Mouse (Mus musculus) spleen, postnatal 36 days (tissue): ENCODE data around the gene Ltbp2.

Source experiments
- DNase-seq, 2 experiments: peaks; one replicate each; pipeline ENCODE4 v3.0.0; 2022; ENCODE audit warnings: low spot score in 2 of 2, mixed read lengths in 1 of 2

Ltbp2 gene

GRCm38 (mm10) chr12:84880091-84880490, 3.8 kb upstream of the Ltbp2 start:
- DNase-seq = no peak

DNA sequence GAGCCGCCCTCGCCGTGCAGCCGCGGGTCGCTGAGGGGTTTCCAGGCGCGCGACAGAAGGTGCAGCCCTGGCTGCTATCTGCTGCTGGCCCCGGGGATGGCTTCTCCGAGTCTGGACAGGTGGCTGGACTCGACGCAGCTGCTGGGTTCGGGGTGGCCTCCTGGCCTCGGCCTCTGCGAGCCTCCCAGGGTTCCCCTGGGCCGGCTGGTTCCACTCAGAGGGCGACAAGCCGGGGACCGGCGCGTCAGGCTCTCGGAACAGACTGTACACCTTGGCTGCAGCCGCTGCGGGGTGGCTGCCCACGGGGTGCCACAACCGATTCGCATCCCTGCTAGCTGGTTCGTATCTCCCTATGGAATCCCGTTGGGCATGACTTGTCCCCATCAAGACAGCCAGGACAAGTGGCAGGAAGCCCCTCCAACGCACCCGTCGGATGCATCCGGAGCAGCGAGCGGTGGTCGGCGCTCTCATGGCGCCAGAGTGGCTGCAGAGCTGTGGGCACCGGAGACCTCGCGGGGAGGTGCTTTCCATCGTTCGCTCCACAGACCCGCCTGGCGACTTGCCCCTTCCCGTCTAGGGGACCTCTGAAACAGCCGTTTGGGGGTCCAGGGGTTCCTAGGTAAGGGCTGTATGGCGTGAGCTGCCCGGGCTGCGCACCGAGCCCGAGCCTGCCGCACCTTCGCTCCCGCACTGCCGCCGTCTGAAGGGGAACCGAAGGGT, 411 bp downstream of the Ltbp2 start:
- no peak for DNase-seq

DNA sequence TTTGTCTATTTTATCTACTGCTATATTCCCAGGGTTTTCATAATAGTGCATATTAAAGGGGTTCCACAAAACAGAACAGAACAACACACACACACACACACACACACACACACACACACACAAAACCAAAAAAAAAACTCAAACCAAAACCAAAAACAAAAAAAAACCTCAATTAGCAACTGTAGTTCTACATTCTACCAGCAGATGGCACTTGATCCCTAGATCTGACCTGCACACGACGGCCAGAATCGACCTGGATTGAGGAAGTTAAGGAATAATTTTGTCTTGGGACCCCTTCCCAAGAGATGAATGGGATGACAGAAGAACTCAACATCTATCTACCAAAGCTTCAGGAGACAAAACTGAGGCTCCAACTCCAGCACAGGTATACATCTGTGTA, 2.9 kb downstream of the Ltbp2 start:
- no peak for DNase-seq

DNA sequence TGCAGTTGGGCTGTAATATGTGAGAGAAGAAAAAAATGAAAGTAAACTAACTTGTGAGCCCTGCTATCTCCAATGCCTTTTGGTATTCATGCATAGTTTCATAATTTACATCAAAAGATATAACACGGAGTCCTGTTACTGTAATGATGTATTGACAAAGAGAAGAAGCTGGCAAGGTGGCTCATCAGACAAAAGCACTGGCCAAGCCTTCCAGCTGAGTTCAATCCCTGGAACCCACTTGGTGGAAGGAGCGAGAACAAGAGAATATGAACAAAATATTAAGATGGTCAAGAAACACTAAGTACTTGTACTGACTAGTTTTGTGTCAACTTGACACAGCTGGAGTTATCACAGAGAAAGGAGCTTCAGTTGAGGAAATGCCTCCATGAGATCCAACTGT, 4.0 kb downstream of the Ltbp2 start:
- no peak for DNase-seq

DNA sequence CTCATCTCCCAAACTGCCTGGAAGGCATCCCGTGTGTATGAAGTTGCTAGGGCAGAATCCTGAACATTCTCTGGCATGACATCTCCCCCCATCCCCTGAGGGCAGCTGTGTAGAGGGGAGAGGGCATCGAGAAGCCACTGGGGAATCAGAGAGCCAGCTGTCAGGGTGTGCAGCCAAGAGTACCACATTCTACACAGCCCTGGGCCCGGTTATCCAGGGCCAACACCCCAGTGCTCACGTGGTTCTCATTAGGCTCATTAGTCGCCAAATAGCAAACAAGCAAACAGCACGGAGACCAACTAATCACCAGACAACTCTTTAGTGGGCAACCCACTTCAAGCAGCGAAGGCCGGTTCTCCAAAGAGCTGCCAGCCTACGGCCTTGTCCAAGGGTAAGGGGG, 10.9 kb downstream of the Ltbp2 start:
- DNase-seq = no peak

GRCm38 (mm10) chr12:84864801-84865200, 11.5 kb downstream of the Ltbp2 start:
- no peak for DNase-seq

- no peak for DNase-seq
These were observed 13.1 kb downstream of the Ltbp2 start for GRCm38 (mm10) chr12:84863196-84863595.

DNA sequence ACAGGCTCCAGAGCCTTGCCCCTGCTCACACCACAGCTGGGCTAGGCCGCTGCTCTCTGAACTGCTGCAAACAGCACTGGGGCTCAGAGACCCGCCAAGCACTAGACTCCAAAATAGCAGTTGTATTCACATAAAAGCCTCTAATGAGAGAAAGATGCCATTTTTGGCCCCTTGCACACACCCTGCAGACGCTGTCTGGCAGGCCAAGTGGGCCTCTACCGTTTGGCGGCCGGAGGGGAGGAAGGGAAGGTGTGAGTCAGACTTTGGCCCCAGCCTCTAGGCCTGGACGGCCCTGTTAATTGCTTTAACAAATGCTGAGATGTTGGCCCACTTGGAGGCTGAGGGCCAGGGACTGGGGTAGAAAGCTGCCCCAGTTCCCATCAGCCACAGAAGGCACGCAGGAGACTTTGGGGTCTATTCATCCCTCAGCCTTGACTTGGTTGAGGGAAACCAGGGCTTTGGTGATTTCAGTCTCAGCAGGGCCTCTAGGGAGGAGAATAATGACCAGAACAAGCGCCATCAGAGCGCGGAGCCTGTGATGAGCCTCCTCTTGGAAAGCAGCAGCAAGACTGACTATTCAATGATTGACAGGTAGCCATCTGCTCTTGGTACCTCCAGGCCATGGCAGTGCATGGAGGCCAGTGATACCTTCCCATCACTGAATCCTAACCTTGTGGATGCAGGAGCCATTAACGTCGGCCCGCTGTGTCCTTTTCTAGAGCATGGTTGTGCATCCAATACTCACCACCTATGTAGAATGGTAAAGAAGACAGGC, 14.0 kb downstream of the Ltbp2 start:
- DNase-seq = no peak

- DNase-seq = peak in 1 of 2 experiments; percentile 54
These were observed 17.9 kb downstream of the Ltbp2 start for GRCm38 (mm10) chr12:84858149-84859113.

DNA sequence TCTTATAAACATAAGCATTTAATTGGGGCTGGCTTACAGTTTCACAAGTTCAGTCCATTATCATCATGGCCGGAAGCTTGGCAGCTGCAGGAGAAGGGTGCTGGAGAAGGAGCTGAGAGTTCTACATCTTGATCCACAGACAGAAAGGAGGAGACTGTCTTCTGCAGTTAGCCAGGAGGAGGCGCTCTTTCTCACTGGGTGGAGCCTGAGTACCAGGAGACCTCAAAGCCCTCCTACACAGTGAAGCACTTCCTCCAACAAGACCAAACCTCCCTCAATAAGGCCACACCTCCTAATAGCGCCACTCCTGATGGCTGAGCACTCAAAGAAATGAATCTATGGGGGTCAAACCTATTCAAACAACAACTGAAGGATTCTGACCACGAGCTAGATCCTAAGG, 18.6 kb downstream of the Ltbp2 start:
- peak in 1 of 2 experiments; percentile 47 for DNase-seq

GRCm38 (mm10) chr12:84856532-84856931, 19.8 kb downstream of the Ltbp2 start:
- no peak for DNase-seq

- DNase-seq = no peak
These were observed 21.2 kb downstream of the Ltbp2 start for GRCm38 (mm10) chr12:84855084-84855625.

- DNase-seq = peak; percentile 22 to 62
These were observed 21.8 kb downstream of the Ltbp2 start for GRCm38 (mm10) chr12:84854392-84855033.

- DNase-seq = no peak
These were observed 24.8 kb downstream of the Ltbp2 start for GRCm38 (mm10) chr12:84851403-84852040.

DNA sequence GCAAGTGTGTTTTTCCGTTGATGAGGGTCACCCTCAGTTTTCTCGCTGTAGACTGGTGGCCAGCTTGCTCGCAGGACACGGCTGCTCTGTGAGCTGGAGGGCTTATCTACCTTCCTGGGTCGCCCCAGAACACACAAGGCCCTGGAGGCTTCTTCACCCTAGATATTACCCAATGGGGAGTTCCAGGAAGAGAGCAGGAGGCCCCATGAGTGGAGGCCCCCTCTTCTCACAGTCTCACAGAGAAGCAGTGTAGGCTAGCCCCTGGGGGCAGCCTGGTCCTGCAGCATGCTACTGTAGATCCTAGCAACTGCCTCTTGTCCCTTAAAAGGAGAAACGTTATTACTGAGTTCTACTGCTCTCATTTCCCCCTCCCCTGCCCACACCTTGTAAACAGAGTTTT, 28.4 kb downstream of the Ltbp2 start:
- DNase-seq = no peak

DNA sequence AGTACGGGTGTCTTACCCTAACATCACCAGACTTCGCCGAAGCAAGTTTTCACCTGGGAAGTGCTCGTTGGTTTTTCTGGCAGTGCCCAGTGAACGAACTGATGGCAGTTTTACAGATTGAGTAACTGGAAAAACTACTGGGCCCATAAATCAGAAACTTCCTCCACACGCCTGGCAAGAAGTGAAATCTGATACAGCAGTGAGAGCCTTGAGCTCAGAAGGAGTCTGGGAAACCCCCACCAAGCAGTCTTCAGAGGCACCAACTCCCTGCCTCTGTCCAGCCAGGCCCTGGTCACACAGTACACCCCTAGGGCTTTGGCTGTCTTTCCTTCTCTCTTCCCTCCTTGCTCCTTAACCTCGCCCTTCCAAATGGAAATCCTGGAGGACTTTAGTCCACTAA, 28.9 kb downstream of the Ltbp2 start:
- no peak for DNase-seq

GRCm38 (mm10) chr12:84846594-84847014, 29.7 kb downstream of the Ltbp2 start:
- DNase-seq = no peak

DNA sequence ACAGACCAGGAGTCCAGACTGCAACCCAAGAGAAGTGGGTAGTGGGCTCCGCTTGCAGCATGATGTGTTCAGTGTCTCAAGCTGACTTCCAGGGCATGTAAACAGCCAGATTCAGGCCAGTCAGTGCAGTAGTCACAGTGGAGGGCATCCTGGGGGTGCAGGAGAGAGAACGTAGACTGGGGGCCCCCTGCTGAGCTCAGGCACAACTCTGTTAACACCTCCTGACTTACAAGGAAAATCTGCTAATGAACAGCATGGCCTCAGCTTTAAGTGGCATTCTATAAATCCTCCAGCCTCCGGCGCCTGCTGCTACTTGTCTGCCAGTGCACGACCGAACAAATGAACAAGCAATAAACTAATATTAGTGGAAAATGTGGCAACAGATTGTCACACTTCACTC, 33.6 kb downstream of the Ltbp2 start:
- DNase-seq = no peak

DNA sequence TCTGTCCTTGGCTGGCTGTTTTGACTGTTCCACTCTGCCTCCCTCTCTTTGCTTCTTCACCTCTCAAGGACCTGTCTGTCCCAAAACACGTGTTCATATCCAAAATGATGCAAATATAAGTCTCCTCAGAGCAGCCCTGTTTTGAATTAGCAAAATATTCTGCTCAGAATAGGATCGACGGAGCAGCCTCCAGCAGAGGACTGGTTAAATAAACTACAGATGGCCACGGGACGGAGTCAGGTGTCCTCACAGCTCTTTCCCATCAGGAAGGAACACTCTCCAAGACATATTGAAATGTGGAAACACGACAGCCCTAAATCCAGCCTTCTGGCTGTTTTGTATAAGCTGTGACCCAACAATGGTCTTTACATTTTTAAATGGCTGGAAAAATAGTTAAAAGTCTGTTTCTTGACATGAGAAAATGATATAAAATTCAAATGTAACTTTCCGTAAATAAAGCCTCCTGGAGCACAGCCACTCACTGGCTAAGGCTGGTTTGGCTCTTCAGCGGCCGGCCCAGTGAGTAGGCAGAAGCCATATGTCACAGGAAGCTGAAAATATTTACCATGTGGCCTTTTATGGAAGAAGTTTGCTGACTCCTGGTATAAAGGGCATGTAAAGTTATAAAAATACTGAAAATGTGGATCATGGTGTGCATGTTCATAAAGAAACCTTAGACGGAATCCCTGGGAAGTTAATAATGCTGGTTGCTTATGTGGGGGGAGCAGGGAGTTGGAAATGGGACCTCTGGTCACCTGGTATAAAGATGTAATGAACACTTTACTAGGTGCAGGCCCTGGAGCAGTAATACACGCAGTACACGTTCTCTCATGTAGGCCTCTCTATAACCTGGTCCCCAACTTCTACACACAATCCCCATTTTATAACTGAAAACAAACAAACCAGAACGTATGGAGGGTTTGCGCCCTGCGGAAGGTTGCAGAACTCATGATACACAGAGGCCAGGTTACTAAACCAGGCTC, 34.9 kb downstream of the Ltbp2 start:
- no peak for DNase-seq

DNA sequence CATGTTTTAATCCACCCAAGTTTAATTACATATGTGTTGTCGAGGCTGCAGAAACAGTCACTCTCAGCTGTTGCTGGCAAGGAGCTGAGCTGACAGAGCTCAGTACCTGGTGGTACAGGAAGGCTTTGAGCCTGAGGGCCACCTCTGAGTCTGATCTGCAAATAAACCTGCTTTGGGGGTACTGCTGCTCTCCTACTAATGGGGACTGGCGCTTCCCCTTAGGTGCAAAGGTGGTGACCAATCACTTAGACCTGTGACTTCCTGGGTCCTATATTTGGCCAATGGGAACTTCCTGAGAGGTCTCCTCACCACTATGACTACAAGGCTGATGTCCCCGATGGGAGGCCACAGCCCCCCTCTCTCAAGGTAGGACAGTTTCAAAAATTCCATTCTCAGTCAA, 35.6 kb downstream of the Ltbp2 start:
- DNase-seq = no peak
